Mouse (Mus musculus) bone marrow macrophage, adult 2 months (primary cell): ENCODE results near the gene Hesx1. TPM values are rescaled to one million over a fixed set of nuclear protein-coding genes. Genes with fewer than 3 reads are reported as not detected.

Experiments
- H3K27ac ChIP-seq: 2 replicates; pipeline ENCODE4 v1.5.1; 2012; ENCODE audit warnings: low read depth, low read length; ENCODE audit not compliant: insufficient read depth
- H3K4me1 ChIP-seq: 2 replicates; pipeline ENCODE4 v1.6.1; 2012; ENCODE audit warnings: low read length; ENCODE audit not compliant: control insufficient read depth, insufficient read depth
- H3K4me3 ChIP-seq: 2 replicates; pipeline ENCODE4 v1.5.1; 2012; ENCODE audit warnings: mild to moderate bottlenecking, low read length, moderate library complexity; ENCODE audit not compliant: insufficient read depth
- CTCF ChIP-seq: IDR thresholded peaks from 2 replicates; pipeline ENCODE4 v1.5.1; 2012; ENCODE audit warnings: low read depth, mild to moderate bottlenecking, low read length, moderate library complexity
- POLR2A ChIP-seq: IDR thresholded peaks from 2 replicates; pipeline ENCODE4 v1.6.1; 2012; ENCODE audit warnings: mild to moderate bottlenecking, low read depth, low read length, borderline replicate concordance
- polyA plus RNA-seq: library from polyadenylated mRNA; stranded (reverse); fragments of >200 nt; gene quantifications from 2 replicates; pipeline ENCODE4 v1.2.4, GENCODE M21; 2012; ENCODE audit not compliant: missing spikeins, insufficient read depth, insufficient read length

Gene Hesx1
- polyA plus RNA-seq, 1 experiment: not detected

GRCm38 (mm10) chr14:26977500-26977899 lies 16.7 kb upstream of the Hesx1 start:
- TF ChIP-seq POLR2A (no peak), CTCF (no peak)
- H3K4me1 ChIP-seq: peaks cover 5% of the 10 kb centered on the region; the same call in 1 of the 2 replicates
- no peak overlapping the region for H3K27ac ChIP-seq
- no peak overlapping the region for H3K4me3 ChIP-seq

- H3K4me1 ChIP-seq: peaks cover 5% of the 10 kb centered on the region; the same call in 1 of the 2 replicates
- no peak overlapping the region for H3K4me3 ChIP-seq
- H3K27ac ChIP-seq: no peak overlapping the region
- TF ChIP-seq POLR2A (no peak), CTCF (no peak)
Measured at GRCm38 (mm10) chr14:26979808-26980207, 14.4 kb upstream of the Hesx1 start.

DNA sequence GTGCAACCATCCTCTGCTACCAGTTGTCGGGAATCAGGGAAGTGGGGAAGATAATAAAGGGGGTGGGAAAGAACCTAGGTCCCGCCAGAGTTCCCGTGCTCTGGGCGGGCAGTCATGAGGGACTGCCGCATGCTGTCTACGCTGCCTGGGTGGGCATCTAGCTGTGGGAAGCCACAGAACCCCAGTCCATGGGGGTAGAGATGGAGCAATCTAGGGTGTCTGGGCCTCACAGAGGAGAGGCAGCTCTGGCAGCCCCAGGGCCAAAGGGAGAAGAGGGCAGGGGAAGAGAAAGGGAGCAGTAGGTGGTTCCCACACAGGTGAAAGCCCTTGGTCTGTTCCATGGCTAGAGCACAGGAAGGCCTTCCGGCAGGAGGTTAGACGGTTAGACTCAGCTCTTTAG lies 13.2 kb upstream of the Hesx1 start:
- Histone ChIP-seq H3K4me3 (no peak overlapping the region), H3K27ac (no peak overlapping the region), H3K4me1 (peaks cover 5% of the 10 kb centered on the region; the same call in 1 of the 2 replicates)
- no peak for TF ChIP-seq POLR2A
- no peak for TF ChIP-seq CTCF

- Histone ChIP-seq H3K4me1 (peaks cover 5% of the 10 kb centered on the region; the same call in 1 of the 2 replicates), H3K27ac (no peak overlapping the region), H3K4me3 (no peak overlapping the region)
- TF ChIP-seq POLR2A (no peak), CTCF (no peak)
Measured at GRCm38 (mm10) chr14:26981494-26982149, 12.6 kb upstream of the Hesx1 start.

- TF ChIP-seq POLR2A (no peak), CTCF (no peak)
- Histone ChIP-seq H3K27ac (no peak overlapping the region), H3K4me3 (no peak overlapping the region), H3K4me1 (peaks cover 5% of the 10 kb centered on the region; the same call in 1 of the 2 replicates)
Measured at GRCm38 (mm10) chr14:26982150-26982530, 12.1 kb upstream of the Hesx1 start.

- Histone ChIP-seq H3K27ac (no peak overlapping the region), H3K4me1 (no peaks in the 10 kb centered on the region; the same call in 1 of the 2 replicates), H3K4me3 (no peak overlapping the region)
- TF ChIP-seq POLR2A (no peak), CTCF (peak; percentile 42; the same call in 1 of the 2 replicates)
Measured at GRCm38 (mm10) chr14:26988694-26989093, 5.5 kb upstream of the Hesx1 start.

GRCm38 (mm10) chr14:26991622-26992021 lies 2.6 kb upstream of the Hesx1 start:
- Histone ChIP-seq H3K4me3 (no peak overlapping the region), H3K27ac (no peak overlapping the region), H3K4me1 (peaks cover 6% of the 10 kb centered on the region)
- no peak for TF ChIP-seq POLR2A

- peaks cover 6% of the 10 kb centered on the region for H3K4me1 ChIP-seq
- no peak overlapping the region for H3K27ac ChIP-seq
- no peak overlapping the region for H3K4me3 ChIP-seq
- TF ChIP-seq POLR2A (no peak), CTCF (no peak)
Measured at GRCm38 (mm10) chr14:26993427-26993826, 789 bp upstream of the Hesx1 start.

- no peak for TF ChIP-seq POLR2A
- TF ChIP-seq CTCF: no peak
- Histone ChIP-seq H3K27ac (no peak overlapping the region), H3K4me3 (no peak overlapping the region), H3K4me1 (peaks cover 6% of the 10 kb centered on the region)
Measured at GRCm38 (mm10) chr14:26996257-26996656, 2.0 kb downstream of the Hesx1 start.

DNA sequence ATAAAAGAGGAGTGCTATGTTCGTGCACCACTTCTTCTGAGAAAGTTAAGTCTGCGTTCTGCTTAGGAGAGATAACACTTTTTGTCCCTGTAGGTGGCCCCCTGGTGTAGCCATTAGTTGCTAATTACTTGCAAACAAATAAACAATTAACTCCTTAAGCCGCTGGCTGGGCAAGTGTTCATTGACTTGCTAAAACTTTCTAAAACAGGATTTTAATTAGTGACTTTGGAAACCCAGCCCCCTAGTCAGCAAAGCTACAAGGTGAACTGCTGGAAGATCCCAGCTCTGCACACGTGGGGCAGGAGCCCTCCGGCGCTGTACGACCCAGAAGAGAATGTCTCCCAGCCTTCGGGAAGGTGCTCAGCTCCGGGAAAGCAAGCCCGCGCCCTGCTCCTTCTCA lies 6.2 kb downstream of the Hesx1 start:
- no peak for TF ChIP-seq CTCF
- TF ChIP-seq POLR2A: no peak
- Histone ChIP-seq H3K4me3 (no peak overlapping the region), H3K4me1 (no peaks in the 10 kb centered on the region), H3K27ac (no peak overlapping the region)
